Mouse (Mus musculus): ENCODE results near the gene Aqp7. TPM values are rescaled to one million over a fixed set of nuclear protein-coding genes. Genes with fewer than 3 reads are reported as not detected.
"Not testable (repeated sequence)": the region's sequence is repeated elsewhere in the genome, so short reads cannot be mapped to it uniquely, and the experiment has no call there.

Gene Aqp7
- total RNA-seq (2021): not detected
- long read RNA-seq, experiment 1: 0 reads
- long read RNA-seq, experiment 2: 0 reads

DNA sequence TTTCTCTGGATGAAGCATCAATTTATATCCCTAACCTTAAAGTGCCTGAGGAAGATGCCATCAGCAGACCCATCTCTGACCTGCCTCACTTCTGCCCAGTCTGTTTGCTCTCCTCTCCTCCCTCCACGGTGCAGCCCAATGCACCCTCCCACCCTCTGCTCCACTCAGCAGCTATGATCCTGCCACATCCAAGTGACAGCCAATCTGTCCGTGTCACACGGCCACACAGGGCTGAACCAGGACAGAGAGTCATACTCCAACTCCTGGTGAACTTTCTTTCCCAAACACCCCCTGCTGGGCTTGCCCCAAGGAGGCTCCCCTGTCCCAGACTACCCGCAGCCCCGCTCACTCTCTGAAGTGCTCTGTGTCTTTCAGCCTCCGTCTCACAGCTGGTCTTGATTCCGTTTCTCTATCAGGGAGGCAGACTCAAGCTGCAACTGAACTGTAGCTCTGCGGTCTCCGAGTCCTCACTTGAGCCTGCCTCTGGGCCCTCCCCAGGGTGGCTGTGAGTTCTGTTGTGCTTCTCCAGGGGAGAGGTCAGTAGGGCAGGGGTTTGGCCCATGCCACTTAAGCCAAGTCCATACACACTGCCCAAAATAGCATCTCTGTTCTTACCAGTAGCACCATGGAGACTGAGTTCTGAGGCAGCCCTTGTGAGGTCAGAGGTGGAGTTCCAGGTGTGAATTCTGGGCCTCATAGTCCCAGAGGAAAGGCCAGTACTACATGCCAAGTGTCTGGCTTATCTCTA is at the start of gene Aqp7:
Gene Aqp7 (minus strand): TSS at position 616 of the 748 bp plus-strand sequence.
- intact Hi-C loops (cut with DNase I): no loop called here
- DNase-seq (ENCODE audit: low spot score in 2 of 2): no peak

DNA sequence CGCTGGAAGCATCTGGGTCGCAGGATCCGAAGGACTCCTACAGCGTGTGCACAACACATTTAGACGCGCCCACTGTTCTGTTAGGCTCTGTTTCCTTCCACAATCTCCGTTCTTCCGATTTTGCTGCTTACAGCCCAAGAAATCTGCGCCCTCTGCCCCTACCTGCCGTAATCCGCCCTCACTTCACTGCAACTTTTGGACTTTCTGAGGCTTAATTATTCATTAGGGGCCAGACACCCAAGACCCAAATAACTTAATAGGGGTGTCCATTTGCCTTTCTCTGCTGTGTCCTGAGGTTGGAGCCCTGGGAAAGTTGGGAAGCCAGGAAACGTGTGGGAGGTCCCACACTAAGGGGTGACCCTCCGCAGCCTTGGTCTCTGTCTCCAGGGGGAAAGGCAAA is 49.4 kb upstream of the Aqp7 start:
- no peak for DNase-seq (ENCODE audit: low spot score in 2 of 2)
- intact Hi-C loops (cut with DNase I): no loop called here

DNA sequence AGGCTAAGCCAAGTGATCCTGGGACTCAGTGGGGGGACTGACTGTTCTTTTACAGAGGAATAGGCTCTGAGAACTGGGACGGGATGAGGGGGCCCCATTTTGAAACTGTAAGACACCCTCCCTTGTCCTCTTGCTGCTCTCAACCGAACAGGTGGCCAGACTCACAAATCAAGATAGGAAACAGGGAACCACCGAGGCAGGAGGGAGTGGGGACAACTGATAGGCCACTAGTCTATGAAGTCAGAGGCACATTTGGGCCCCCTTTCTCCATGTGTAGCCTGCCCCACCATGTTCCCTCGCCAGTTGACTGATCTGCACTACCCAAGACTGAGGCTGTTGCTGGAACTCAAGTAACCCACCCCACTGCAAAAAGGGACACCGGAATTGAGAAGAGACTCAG is 48.9 kb upstream of the Aqp7 start:
- intact Hi-C loops (cut with DNase I): no loop called here
- no peak for DNase-seq (ENCODE audit: low spot score in 2 of 2)

DNA sequence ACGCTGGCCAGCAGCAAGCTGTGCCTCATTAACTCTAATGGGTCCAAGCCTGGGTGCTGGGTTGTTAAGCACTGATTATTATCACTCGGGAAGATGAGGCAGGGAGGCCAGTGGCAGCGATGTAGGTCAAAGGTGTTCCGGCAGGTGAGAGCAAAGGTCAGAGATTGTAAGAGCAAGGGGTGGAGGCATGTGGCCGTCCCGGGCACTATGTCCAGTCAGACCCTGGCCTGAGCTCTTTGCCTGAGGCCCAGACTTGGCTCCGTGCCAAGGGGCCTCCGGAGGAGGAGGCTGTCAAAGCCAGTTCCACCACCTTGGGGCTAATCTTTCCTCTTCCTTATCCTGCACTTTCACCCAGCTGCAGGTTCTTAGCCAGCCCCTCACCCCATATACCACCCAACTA is 48.2 kb upstream of the Aqp7 start:
- no peak for DNase-seq (ENCODE audit: low spot score in 2 of 2)
- intact Hi-C loops (cut with DNase I): no loop called here

DNA sequence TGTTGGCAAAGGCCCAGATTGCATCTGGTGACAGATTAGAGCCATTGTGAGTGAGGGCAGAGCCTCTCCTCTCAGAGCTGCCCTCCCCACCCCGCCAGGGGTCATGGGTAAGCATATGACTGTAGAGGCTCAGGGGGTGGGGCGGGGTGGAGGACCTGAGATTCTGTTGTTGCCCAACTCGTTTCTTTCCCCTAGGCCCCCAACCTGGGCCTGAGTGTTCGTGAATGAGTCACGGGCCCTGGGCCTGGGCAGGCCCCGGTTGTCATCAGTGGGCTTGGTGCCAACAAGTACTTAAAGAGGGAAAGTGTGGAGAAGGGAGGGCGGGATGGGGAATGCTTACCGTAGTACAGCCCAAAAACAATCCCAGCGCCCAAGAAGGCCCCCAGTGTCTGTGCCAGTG is 46.4 kb upstream of the Aqp7 start:
- no peak for DNase-seq (ENCODE audit: low spot score in 2 of 2)
- intact Hi-C loops (cut with DNase I): no loop called here

DNA sequence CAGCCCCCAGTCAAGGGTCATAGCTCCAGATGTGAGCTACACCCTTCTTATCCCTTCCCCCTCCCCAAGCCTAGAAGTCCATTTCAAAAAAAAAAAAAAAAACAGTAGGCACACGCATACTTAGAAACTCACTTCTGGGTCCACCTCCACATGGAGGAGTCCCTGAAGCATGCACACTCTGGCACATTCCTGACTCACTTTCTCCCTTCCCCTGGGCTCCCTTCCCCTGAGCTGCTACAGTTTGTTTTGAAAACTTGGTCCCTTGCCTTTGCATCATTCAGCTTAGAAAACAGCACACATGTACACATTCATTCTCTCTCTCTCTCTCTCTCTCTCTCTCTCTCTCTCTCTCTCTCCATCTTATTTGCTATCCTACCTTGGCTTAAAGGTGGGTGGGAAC is 45.0 kb upstream of the Aqp7 start:
- intact Hi-C loops (cut with DNase I): no loop called here
- no peak for DNase-seq (ENCODE audit: low spot score in 2 of 2)

DNA sequence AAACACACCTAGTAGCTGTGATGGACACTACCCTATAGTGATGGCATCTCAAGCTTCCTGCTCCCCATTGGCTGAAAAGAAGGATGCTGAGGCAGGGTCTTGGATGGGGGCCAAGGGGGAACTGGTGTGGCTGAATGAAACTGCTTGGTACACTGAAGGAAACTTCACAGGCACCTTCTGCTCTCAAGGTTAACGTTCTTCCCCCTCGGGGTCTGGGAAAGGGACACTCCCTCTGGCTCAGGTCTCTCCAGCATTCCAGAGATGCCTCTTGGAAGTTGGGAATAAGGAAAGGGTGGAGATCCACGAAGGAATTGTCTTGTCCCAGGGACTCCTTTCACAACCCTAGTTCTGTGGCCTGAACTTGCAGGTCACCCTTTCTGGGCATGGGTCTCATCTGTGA is 43.5 kb upstream of the Aqp7 start:
- intact Hi-C loops (cut with DNase I): no loop called here
- DNase-seq (ENCODE audit: low spot score in 2 of 2): no peak

DNA sequence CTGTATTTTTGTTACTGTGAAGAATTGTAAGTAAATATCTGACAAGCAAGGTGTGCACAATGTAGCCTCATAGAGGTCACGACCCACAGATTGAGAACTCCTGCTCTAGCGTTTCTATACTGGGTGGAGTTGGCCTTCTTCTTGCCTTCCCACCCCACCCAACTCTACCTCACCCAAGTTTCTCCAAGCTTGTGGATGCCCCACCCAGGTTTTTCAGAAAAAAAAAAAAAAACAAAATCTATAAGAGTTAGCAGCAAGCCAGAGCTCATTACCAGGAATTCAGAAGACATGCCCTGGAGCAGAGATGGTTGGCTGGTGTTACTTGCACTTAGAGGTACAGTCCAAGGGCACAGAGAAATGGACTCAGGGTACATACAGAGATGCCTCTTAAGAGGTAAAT is 41.8 kb upstream of the Aqp7 start:
- intact Hi-C loops (cut with DNase I): no loop called here
- no peak for DNase-seq (ENCODE audit: low spot score in 2 of 2)

DNA sequence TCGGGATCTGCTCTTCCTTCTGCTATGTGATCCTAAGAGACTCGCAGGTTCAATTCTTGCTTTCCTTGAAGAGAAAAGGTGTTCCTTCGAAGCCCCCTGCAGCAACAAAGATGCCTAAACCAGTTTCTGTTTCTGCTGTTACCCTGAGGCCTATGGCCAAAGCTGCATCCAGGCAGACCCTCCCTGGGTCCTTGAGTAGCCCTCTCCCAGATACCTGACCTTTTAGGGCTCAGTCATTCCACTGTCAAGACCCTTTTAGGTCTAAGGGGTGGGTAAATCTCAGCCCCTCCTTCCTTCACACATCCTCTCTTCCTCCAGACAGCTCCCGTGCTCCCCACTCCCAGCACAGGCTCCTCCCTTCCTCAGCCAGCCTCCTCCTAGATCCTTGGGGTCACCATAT is 41.2 kb upstream of the Aqp7 start:
- intact Hi-C loops (cut with DNase I): no loop called here
- no peak for DNase-seq (ENCODE audit: low spot score in 2 of 2)

DNA sequence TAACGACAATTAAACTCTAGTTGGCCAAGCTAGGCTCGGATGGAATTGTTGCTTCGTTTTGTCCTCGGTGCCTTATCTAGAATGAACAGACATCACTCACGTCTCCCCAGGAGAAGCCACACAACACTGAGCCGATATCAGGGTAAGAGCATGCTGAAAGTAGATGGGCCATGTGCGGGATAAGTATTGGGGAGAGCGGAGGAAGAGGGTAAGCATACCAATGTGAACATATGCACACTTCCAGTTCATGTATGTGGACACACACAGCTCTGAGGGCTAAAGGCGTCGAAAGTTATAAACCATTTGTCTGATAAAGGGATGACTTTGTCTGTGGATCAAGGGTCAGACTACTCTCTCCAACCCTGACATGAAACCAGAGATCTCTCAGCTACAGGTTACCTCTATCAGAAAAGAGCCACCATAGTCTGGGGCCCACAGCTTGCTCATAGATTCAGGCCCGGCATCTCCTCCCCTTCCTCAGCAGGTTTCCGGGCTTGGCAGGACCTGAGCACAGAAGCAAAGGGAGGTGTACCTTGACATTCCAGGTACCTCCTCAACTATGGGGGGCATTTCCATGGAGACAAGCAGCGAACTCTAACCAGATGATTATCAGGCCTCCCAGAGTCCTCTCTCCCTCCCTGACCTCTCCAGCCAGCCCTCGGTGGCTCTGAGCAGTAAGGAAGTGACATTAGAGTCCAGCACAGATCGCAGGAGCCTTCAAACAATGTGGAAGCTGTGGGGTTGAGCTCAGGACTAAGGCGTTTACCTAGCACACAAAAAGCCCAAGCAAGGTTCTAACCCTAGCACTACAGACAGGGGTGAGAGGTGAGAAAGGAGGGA is 39.7 kb upstream of the Aqp7 start:
- intact Hi-C loops (cut with DNase I): no loop called here
- no peak for DNase-seq (ENCODE audit: low spot score in 2 of 2)

DNA sequence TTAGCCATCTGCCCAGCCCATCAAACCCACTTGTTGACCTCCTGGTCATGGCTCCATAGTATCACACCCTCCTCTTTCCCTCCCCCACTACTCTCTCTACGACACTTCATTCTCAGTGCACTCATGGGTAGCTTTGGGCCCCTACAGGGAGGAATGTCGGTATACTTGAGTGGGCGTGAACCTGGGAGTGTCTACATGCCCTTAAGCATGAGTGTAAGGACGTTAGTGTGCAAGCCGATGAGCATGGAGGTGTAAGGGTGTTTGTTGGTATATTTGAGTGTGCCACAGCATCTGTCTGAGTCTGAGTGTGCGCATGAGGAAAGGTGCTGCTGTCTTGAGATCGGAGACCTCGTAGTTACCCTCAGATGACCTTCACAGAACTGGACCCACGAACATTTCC is 39.0 kb upstream of the Aqp7 start:
- intact Hi-C loops (cut with DNase I): no loop called here
- DNase-seq (ENCODE audit: low spot score in 2 of 2): no peak

DNA sequence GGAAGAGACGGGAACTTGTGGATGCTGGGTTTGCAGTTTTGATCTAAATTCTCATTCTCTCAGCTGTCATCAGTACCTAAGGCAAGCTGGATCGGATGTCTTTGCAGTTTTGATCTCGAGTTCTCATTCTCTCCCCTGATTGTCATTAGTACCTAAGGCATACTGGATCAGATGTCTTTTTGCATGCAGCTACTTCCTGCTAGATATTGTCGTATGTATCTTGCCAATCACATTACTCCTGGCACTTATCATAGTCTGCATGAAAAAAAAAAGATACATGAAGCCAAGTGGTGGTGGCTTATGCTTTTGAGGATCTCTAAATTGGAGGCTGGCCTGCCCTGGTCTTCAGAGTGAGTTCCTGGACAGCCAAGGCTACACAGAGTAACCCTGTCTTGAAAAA is 36.9 kb upstream of the Aqp7 start:
- intact Hi-C loops (cut with DNase I): no loop called here
- no peak for DNase-seq (ENCODE audit: low spot score in 2 of 2)

DNA sequence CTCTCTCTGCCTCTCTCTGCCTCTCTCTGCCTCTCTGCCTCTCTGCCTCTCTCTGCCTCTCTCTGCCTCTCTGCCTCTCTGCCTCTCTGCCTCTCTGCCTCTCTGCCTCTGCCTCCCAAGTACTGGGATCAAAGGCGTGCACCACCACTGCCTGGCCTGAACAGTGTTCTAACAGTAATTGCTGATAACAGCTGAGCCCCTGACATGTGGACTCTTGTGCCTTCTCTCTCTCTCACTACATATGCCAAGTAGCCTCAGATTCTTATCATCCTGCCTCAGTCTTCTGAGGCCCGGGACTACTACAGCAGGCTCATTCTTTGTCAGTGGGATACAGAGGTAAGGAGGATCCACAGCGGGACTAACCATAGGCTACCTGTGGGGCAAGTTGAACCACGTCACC is 34.9 kb upstream of the Aqp7 start:
- DNase-seq (ENCODE audit: low spot score in 2 of 2); intact Hi-C loops (cut with DNase I): not testable (repeated sequence)

DNA sequence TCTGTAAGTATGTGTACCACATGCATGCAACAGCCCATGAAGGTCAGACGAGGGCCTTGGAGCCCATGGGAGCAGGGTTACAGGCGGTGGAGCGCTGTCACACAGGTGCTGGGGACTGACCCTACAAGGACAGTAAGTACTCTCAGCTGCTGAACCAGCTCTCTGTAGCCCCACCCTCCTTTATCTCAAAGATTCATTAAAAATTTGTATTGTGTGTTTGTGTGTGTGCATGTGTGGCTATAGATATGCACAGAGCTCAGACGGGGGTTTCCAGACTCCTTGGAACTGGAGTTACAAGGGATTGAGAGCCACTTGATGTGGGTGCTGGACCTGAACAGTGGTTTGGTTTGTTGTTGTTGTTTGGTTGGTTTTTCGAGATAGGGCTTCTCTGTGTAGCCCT is 33.8 kb upstream of the Aqp7 start:
- intact Hi-C loops (cut with DNase I): no loop called here
- DNase-seq (ENCODE audit: low spot score in 2 of 2): no peak

DNA sequence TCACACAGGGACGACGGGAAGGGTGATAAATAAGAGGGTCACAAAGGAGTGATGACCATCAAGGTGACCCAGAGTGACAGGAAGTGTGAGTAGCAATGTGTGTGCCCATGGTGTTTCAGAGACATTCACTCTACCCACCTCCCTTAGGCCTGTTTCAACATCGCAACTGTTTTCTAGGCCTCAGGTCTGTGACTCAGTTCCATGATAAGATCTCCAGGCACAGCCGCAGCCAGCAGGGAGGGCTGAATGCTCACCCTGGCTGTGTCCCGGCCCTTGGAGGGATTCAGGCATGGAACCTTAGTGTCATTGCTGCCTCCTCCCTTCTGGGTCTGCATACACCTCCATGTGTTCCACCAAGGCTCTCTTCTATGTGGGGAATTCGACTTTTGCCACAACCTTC is 30.8 kb upstream of the Aqp7 start:
- DNase-seq (ENCODE audit: low spot score in 2 of 2): no peak

DNA sequence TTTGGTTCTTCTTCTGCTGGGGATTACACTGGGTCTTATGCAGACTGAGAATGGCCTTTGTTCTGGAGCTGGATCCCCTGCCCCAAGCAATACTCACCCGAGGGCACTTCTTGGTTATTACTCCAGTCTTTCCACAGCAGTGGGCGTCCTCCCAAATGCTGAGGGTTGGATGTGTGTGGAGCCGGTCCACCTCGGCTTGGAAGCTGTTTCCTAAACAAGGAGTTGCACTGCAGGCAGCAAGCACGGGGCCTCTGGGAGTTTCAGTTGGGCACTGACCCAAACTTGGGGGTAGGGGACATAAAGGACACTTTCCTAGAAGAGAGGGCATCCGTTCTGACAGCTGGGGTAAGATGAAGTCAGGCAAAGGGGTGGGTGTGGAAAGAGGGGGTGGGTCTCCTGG is 26.5 kb upstream of the Aqp7 start:
- intact Hi-C loops (cut with DNase I): no loop called here
- DNase-seq (ENCODE audit: low spot score in 2 of 2): no peak

More for the DNA sequence above, 30.8 kb upstream of the Aqp7 start:
- intact Hi-C loops (cut with DNase I): no loop called here

DNA sequence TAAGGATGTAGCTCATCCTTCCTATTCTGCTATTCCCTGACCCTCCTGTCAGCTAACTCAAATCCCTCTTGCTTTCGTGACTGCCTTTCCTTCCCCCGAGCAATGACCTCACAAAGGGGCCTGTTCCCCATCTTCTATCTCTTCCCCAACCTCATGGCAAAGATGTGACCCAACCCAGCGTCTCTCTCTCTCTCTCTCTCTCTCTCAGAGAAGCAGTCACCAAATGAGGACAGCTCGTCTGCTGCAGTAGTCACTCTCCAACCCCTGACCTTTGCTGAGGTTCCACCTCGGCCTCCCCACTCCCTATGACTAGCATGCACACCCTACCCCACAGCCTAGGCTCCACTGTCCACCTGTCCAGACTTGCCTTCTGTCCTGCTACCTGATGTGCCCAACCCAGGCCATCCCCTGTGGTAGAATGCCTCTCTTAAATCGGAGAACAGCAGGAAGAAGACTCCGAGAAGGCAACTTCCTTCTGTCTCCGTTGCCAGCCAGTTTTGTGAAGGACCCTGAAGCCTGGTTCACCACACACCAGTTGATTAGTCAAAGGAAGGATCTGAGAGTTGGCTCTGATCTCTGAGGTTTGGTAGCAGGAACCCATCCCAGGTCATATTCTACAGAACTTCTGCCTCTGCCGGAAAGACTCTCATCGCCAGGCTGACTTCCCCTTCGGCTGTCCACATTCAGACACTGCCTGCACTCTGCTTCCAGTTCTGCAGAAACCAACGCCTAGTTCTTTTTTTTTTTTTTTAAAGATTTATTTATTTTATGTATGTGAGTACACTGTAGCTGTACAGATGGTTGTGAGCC is 25.3 kb upstream of the Aqp7 start:
- no peak for DNase-seq (ENCODE audit: low spot score in 2 of 2)
- intact Hi-C loops (cut with DNase I): no loop called here

DNA sequence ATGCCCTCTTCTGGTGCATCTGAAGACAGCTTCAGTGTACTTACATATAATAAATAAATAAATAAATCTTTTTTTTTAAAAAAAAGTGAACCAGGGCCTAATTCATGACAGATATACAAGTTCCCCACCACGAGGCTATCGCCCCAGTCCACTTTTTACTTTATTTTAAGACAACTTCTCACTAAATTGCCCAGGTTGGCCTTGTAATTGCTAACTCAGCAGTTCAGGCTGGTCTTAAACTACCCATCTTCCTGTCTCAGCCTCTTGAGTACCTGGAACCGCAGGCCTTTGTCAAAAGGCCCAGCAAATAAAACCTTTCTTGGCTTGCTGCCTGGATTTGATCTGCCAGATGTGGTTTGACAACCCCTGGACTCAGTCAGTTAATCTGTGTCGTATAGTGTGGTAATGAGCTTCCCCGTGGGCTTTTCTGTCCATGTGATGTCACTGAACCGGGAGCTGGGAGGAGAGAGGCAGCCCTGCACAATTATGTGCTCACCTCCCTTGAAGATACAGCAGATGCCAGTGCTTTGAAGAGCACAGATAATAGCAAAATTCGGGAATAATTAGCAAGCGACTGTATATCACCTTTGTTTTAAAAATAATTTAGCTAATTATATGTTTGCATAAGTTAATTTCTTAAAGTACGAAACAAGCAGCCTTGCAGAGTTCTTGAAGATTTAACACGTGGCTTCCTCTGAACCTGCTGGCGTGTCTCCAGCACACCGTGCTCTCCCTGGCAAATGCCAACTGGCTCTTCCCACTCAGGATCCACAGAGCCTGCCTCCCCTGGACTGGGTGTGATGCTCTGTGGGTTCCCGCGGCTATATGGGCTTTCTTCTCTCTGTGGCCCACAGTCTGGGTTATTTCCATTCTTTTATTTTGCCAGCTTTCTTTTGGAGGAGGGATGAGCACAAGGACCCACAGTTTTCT is 23.8 kb upstream of the Aqp7 start:
- intact Hi-C loops (cut with DNase I): no loop called here

DNA sequence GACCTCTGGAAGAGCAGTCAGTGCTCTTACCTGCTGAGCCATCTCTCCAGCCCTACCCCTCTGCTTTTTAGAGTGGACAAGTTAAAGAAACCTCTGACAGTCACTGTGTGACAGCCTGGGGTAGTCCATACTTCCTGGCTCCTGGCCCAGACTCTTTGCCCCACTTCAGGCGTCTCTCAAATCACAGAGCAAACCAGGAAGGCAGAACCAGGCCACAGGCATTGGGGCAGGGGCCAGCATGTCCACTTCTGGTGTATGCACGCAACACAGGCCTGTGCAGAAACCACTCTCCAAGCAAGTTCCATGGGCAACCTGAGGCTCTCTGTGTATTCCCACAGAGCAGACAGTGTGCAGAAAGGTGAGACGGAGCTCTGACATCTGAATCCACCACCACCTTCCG is 17.3 kb upstream of the Aqp7 start:
- no peak for DNase-seq (ENCODE audit: low spot score in 2 of 2)
- intact Hi-C loops (cut with DNase I): no loop called here

More for the DNA sequence above, 23.8 kb upstream of the Aqp7 start:
- DNase-seq (ENCODE audit: low spot score in 2 of 2): no peak

All from left cerebral cortex, postnatal 14 days (tissue).